Mouse (Mus musculus) forebrain, embryonic 13.5 days (tissue): ENCODE data around the gene Ankzf1. TPM values are rescaled to one million over a fixed set of nuclear protein-coding genes. Genes with fewer than 3 reads are reported as not detected.

Experiments
- ATAC-seq: fragments of 200-750 bp; cut with Nextera tagmentation; 2 replicates; pipeline ENCODE4 v1.8.0; 2017
- H3K27ac ChIP-seq: fragments of 300-500 bp; sonication (generic); 2 replicates; pipeline ENCODE4 v1.5.1; 2015; ENCODE audit warnings: inconsistent platforms, mild to moderate bottlenecking, moderate library complexity
- H3K27me3 ChIP-seq: fragments of 300-500 bp; sonication (generic); 2 replicates; pipeline ENCODE4 v1.6.1; 2015; ENCODE audit warnings: mild to moderate bottlenecking, inconsistent platforms
- H3K36me3 ChIP-seq: fragments of 300-500 bp; sonication (generic); 2 replicates; pipeline ENCODE4 v1.6.1; 2015; ENCODE audit warnings: mild to moderate bottlenecking, inconsistent platforms; ENCODE audit not compliant: poor library complexity, severe bottlenecking
- H3K4me1 ChIP-seq: fragments of 300-500 bp; sonication (generic); 2 replicates; pipeline ENCODE4 v1.6.1; 2015; ENCODE audit warnings: inconsistent platforms
- H3K4me2 ChIP-seq: fragments of 300-500 bp; sonication (generic); 2 replicates; pipeline ENCODE4 v1.6.1; 2015; ENCODE audit warnings: inconsistent platforms, mild to moderate bottlenecking, moderate library complexity
- H3K4me3 ChIP-seq: fragments of 300-500 bp; sonication (generic); 2 replicates; pipeline ENCODE4 v1.5.1; 2015; ENCODE audit warnings: mild to moderate bottlenecking, inconsistent platforms
- H3K9ac ChIP-seq: fragments of 300-500 bp; sonication (generic); 2 replicates; pipeline ENCODE4 v1.6.1; 2015; ENCODE audit warnings: mild to moderate bottlenecking, inconsistent platforms
- H3K9me3 ChIP-seq: fragments of 300-500 bp; sonication (generic); replicated peaks from 2 replicates; pipeline ENCODE4 v1.6.1; 2016; ENCODE audit warnings: inconsistent platforms
- WGBS: fragments of 180-500 bp; shearing (Covaris S2); methylation state at CpG from one replicate; pipeline ENCODE4 v1.1.7; 2015; 5-methylcytosine and 5-hydroxymethylcytosine counted together
- polyA plus RNA-seq: library from polyadenylated mRNA; unstranded; fragments of >200 nt; fragmentation: Nextera tagmentation; extraction: Ambion mirVana; gene quantifications from 2 replicates; pipeline ENCODE4 v1.2.1, GENCODE M21; 2015

The Ankzf1 gene
- 22.0 and 23.1 TPM in 2 replicates for polyA plus RNA-seq

DNA sequence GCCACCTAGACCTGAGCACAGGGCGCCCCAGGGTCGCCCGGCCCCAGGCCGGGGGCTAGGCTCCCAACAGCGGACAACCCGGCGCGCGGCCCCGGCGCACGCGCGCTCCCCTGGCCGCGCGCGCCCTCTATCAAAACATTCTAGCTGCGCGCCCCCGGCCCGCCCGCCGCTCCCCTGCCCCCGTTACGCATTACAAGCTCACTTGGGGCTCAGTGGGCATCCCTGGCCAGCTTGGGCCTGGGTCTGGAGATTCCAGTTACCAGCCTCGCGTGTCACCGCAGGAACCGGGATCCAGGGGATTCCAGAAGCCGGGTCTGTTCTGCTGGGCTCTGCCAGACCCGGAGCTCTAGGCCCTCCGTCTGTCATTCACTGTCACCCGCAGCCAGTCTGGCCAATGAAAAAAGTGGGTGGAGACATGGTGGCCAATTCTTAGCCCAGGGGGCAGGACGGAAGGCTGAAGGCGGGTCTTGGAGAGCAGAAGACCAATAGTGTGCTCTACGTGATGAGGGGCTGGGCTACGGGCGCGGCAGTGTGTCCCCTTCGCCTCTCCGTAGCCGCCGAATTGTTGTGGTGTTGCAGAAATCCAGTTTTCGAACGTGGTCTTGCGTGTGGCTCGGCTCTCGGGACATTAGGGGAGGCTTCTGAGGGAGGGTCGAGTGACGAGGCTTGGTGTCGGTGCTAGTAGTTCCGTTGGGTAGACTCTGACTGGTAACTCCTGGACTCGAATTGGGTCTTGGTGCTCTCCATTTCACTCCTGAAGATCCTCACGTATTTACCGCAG lies at the start of gene Ankzf1, which contains the start of gene Atg9a:
TSS of gene Ankzf1 (plus strand) at position 530 of the 781 bp plus-strand sequence.
TSS of gene Atg9a (minus strand) at position 575 of the 781 bp plus-strand sequence.
- H3K9me3 ChIP-seq = no peaks in the 10 kb centered on the region
- peak; percentile 99 for ATAC-seq
- H3K27me3 ChIP-seq = no peaks in the 10 kb centered on the region
- H3K27ac ChIP-seq = peak within 1 kb of the TSS; percentile 89
- peak within 1 kb of the TSS; percentile 67 for H3K4me3 ChIP-seq
- H3K9ac ChIP-seq = peak within 1 kb of the TSS; percentile 86
- under 1% methylated on average over 53 of the region's 56 CpGs for WGBS
- peak within 1 kb of the TSS; percentile 93 for H3K4me2 ChIP-seq
- H3K36me3 ChIP-seq = peaks cover 33% of the 10 kb centered on the region
- H3K4me1 ChIP-seq = peaks cover 26% of the 10 kb centered on the region

GRCm38 (mm10) chr1:75142301-75143261 lies 49.4 kb upstream of the Ankzf1 start, which contains the start of the genes Cnppd1 and Retreg2:
Gene Cnppd1, minus strand, starts transcription at chr1:75142711.
Gene Retreg2, plus strand, starts transcription at chr1:75142778.
- peaks cover 36% of the 10 kb centered on the region for H3K4me1 ChIP-seq
- WGBS = under 1% methylated on average over 70 of the region's 91 CpGs
- peak within 1 kb of the TSS; percentile 97 for H3K27ac ChIP-seq
- peak within 1 kb of the TSS; percentile 87 for H3K4me3 ChIP-seq
- peaks cover 55% of the 10 kb centered on the region for H3K36me3 ChIP-seq
- H3K4me2 ChIP-seq = peak within 1 kb of the TSS; percentile 99
- ATAC-seq = peak; percentile 90
- H3K9me3 ChIP-seq = no peaks in the 10 kb centered on the region
- H3K9ac ChIP-seq = peak within 1 kb of the TSS; percentile 94
- H3K27me3 ChIP-seq = no peaks in the 10 kb centered on the region

DNA sequence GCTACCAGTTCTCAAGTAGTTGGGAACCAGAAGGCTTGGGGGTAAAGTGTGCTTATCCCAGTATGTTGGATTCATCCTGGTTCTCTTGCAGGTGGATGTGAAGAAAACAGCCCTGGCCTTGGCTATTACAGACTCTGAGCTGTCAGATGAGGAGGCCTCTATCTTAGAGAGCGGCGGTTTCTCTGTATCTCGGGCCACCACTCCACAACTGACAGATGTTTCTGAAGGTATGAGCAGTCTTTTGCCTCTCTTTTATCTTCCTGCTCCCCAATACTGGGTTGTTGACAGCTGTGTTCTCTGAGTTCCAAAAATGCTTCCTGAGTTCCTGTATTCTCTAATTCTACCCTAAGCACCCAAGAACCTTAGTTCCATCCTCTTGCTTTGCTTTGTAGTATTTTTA lies 46.4 kb upstream of the Ankzf1 start:
- Histone ChIP-seq H3K27me3 (no peaks in the 10 kb centered on the region), H3K4me1 (peaks cover 23% of the 10 kb centered on the region), H3K4me3 (no peak overlapping the region), H3K36me3 (peaks cover 56% of the 10 kb centered on the region), H3K9me3 (no peaks in the 10 kb centered on the region), H3K9ac (no peak overlapping the region), H3K27ac (no peak overlapping the region), H3K4me2 (no peak overlapping the region)
- ATAC-seq = no peak
- 95% methylated on average over 3 of the region's 3 CpGs for WGBS

DNA sequence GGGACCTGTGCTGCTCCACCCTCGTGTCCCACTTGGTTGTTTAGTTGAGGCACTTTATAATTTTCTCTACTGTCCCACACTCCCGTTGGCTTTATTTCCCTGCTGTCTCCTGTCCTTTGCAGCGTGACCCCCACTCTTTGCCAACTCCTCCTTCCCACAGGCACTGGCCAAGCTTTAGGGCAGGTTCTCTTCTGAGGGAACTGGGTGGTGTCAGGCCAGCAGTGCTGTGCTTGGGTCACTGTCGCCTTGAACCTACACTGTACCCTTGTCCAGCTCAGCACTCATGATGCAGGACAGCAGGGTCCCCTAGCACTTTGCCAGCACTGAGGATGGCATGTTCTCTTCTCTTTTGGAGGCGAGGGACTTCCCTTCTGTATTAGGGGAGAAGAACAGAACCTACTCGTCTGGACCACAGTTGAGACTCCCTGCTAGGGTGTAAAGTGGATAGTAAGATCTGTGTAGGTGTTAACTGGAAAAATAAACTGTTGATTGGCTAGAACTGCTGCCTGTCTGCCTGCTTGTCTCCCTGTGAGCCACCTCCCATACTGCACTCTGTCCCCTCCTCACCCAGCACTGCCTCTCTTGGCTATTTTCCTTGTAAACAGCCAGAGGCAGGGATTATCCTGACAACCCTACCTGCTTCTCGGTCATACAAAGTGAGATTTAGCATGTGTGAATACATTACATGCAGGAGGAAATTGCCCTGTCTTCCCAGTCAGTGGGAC lies 44.4 kb upstream of the Ankzf1 start:
- no peaks in the 10 kb centered on the region for H3K9me3 ChIP-seq
- H3K36me3 ChIP-seq = peaks cover 56% of the 10 kb centered on the region
- H3K4me1 ChIP-seq = peaks cover 14% of the 10 kb centered on the region
- H3K27ac ChIP-seq = no peak overlapping the region
- H3K27me3 ChIP-seq = no peaks in the 10 kb centered on the region
- H3K4me2 ChIP-seq = no peak overlapping the region
- no peak overlapping the region for H3K9ac ChIP-seq
- no peak for ATAC-seq
- no peak overlapping the region for H3K4me3 ChIP-seq
- 82% methylated on average over 7 of the region's 7 CpGs for WGBS

DNA sequence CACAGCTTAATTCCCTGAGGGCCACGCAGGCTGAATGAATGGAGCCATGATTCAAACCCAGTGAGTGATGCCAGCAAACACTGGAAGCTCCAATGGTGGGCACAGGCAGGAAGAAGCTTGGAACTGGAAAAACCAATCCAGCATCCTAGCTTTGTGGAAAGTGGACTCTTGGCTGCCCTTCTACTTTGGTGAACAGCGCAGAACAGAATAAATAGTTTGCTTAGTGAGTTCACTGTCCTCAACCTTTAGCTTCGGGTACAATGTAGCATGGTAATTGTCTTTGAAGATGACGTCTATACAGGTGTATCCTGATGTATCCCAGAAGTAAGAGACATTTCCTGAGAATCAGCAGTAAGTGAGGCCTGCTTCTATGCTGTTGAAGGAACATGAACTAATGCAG lies 43.2 kb upstream of the Ankzf1 start:
- H3K4me1 ChIP-seq = peaks cover 9% of the 10 kb centered on the region
- peaks cover 56% of the 10 kb centered on the region for H3K36me3 ChIP-seq
- H3K4me3 ChIP-seq = no peak overlapping the region
- no peak for ATAC-seq
- no peaks in the 10 kb centered on the region for H3K9me3 ChIP-seq
- WGBS = 91% methylated on average over 4 of the region's 4 CpGs
- no peak overlapping the region for H3K4me2 ChIP-seq
- H3K27ac ChIP-seq = no peak overlapping the region
- H3K9ac ChIP-seq = no peak overlapping the region
- H3K27me3 ChIP-seq = no peaks in the 10 kb centered on the region

DNA sequence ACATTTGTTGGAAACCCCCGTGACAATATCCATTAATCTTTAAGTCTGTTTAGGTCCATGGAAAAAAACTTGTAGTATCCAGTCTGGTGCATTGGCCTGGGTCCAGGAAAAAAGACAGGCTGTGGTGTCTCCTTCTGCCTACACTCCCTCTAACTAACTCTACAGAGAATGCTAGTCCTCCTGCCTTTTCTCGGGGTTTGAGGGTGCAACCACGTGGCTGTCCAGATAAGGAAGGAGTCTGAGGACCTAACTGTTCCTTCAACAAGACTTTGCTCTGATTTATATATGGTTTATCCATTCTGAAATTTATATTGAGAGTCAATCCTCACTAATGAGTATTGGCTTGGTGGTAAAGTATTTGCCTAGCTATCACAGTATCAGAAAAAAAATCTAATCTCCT lies 36.1 kb upstream of the Ankzf1 start:
- WGBS = 76% methylated on average over 3 of the region's 3 CpGs
- no peaks in the 10 kb centered on the region for H3K36me3 ChIP-seq
- ATAC-seq = no peak

GRCm38 (mm10) chr1:75158990-75159389 lies 33.0 kb upstream of the Ankzf1 start:
- no peaks in the 10 kb centered on the region for H3K27me3 ChIP-seq
- H3K27ac ChIP-seq = no peak overlapping the region
- ATAC-seq = no peak
- H3K9me3 ChIP-seq = no peaks in the 10 kb centered on the region
- H3K4me1 ChIP-seq = no peaks in the 10 kb centered on the region
- no peak overlapping the region for H3K9ac ChIP-seq
- no peak overlapping the region for H3K4me2 ChIP-seq
- no peak overlapping the region for H3K4me3 ChIP-seq
- no peaks in the 10 kb centered on the region for H3K36me3 ChIP-seq

More for the DNA sequence above, 36.1 kb upstream of the Ankzf1 start:
- Histone ChIP-seq H3K27me3 (no peaks in the 10 kb centered on the region), H3K27ac (no peak overlapping the region), H3K4me2 (no peak overlapping the region), H3K4me1 (no peaks in the 10 kb centered on the region), H3K4me3 (no peak overlapping the region), H3K9ac (no peak overlapping the region), H3K9me3 (no peaks in the 10 kb centered on the region)

DNA sequence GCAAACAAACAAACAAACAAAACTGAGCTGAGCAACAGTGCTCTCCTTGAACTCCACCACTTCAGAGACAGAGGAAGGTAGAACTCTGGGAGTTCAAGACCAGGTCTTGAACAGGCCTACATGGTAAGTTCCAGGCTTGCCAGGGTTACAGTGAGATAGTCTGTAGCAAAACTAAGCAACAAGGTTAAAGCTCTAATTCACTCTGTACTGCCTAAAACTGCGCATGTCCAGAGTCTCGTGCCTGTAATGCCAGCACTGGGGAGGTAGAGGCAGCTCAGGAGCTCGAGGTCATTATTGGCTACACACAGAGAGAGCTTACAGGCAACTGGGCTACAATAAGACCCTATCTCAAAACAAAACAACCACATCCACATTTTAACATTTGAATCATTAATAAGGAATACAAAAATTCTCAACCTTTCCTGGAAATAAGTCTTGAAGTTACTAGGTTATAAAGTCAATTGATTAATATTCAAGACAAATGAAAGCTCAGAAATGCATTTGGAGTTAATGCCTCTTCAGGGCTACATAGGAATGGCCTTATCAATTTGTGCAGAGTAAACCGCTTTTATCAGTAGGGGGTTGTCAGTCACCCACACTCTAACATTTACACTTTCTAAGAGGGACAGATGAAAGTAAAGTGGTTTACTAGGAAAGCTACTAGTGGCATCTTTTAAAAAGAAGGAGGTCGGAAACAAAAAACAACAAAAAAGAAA lies 32.3 kb upstream of the Ankzf1 start:
- Histone ChIP-seq H3K27me3 (no peaks in the 10 kb centered on the region), H3K27ac (no peak overlapping the region), H3K4me3 (no peak overlapping the region), H3K36me3 (no peaks in the 10 kb centered on the region), H3K4me2 (no peak overlapping the region), H3K4me1 (no peaks in the 10 kb centered on the region), H3K9ac (no peak overlapping the region), H3K9me3 (no peaks in the 10 kb centered on the region)
- WGBS = 69% methylated on average over 5 of the region's 5 CpGs
- ATAC-seq = no peak

DNA sequence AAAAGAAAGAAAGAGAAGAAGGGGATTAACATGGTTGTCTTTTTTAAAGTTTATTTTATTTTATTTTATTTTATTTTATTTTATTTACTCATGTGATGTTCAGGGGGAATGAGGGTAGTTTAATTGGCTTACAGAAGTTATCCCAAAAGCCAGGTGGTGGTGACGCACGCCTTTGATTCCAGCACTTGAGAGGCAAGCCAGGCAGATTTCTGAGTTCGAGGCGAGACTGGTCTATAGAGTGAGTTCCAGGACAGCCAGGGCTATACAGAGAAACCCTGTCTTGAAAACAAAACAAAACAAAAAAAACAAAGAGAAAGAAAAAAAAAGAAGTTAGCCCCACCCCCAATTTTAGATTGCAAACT lies 31.7 kb upstream of the Ankzf1 start:
- Histone ChIP-seq H3K4me3 (no peak overlapping the region), H3K4me2 (no peak overlapping the region), H3K9ac (no peak overlapping the region), H3K36me3 (no peaks in the 10 kb centered on the region), H3K4me1 (no peaks in the 10 kb centered on the region), H3K27me3 (no peaks in the 10 kb centered on the region), H3K27ac (no peak overlapping the region), H3K9me3 (no peaks in the 10 kb centered on the region)
- 76% methylated on average over 4 of the region's 4 CpGs for WGBS
- ATAC-seq = no peak

- Histone ChIP-seq H3K9ac (no peak overlapping the region), H3K4me1 (peaks cover 8% of the 10 kb centered on the region), H3K27ac (no peak overlapping the region), H3K4me2 (peak overlapping the region; percentile 69), H3K9me3 (no peaks in the 10 kb centered on the region), H3K4me3 (peak overlapping the region; percentile 76), H3K36me3 (peaks cover 32% of the 10 kb centered on the region), H3K27me3 (no peaks in the 10 kb centered on the region)
- peak; percentile 46; the same call in 1 of the 2 replicates for ATAC-seq
- WGBS = 6% methylated on average over 7 of the region's 7 CpGs
Observed at GRCm38 (mm10) chr1:75168093-75168471, 23.9 kb upstream of the Ankzf1 start.
